Mouse (Mus musculus): ENCODE measurements at regions not wholly inside any gene's neighbourhood (a gene's known extent, or its start where the extent isn't known, plus 50 kb on each side); places are given as distances from the start of the nearest gene placed in this dataset.
"Not testable (repeated sequence)": the region's sequence is repeated elsewhere in the genome, so short reads cannot be mapped to it uniquely, and the experiment has no call there.

- dilution Hi-C loops (cut with MboI; ENCODE audit: extremely low pct_ligation_motif_present, extremely low pct_unique_long_range_greater_than_20kb, low sequenced_read_pairs); H3K79me2 ChIP-seq (replicated peaks; ENCODE audit: control insufficient read depth, extremely low read depth, insufficient read depth, poor library complexity, severe bottlenecking); H3K27ac ChIP-seq (ENCODE audit: insufficient read depth, low read depth); H3K9ac ChIP-seq (ENCODE audit: insufficient read depth, low read depth); H3K4me2 ChIP-seq (ENCODE audit: insufficient read depth, low read depth, poor library complexity, severe bottlenecking); H3K36me3 ChIP-seq (replicated peaks in 1 of 2; ENCODE audit: control insufficient read depth in 1 of 2, insufficient read depth in 1 of 2, low read length in 1 of 2); H3K4me3 ChIP-seq (replicated peaks in 1 of 3; ENCODE audit: low read depth in 2 of 3, low read length in 2 of 3, poor library complexity in 1 of 3); H3K4me1 ChIP-seq (ENCODE audit: control insufficient read depth in 1 of 2, insufficient read depth in 2 of 2); in situ Hi-C loops (cut with MboI; ENCODE audit: low pct_ligation_motif_present, low pct_unique_long_range_greater_than_20kb, low sequenced_read_pairs); H3K27me3 ChIP-seq (replicated peaks); H3K9me3 ChIP-seq (replicated peaks; ENCODE audit: low read length): not testable (repeated sequence)
- peak; percentile 28 to 49 for TF ChIP-seq CTCF (conservative IDR thresholded peaks at IDR 0.05 in 1 of 2, IDR thresholded peaks at IDR 0.05 in 1 of 2; ENCODE audit: low read depth in 2 of 2, low read length in 2 of 2)
- DNase-seq (ENCODE audit: extremely low read depth): peak; percentile 1
Observed at GRCm38 (mm10) chr14:53621376-53621775, 632.5 kb downstream of the Dad1 start.

GRCm38 (mm10) chr14:53616061-53616460 lies 637.8 kb downstream of the Dad1 start:
- dilution Hi-C loops (cut with MboI; ENCODE audit: extremely low pct_ligation_motif_present, extremely low pct_unique_long_range_greater_than_20kb, low sequenced_read_pairs); H3K4me2 ChIP-seq (ENCODE audit: insufficient read depth, low read depth, poor library complexity, severe bottlenecking); H3K27ac ChIP-seq (ENCODE audit: insufficient read depth, low read depth); H3K36me3 ChIP-seq (replicated peaks in 1 of 2; ENCODE audit: control insufficient read depth in 1 of 2, insufficient read depth in 1 of 2, low read length in 1 of 2); H3K9me3 ChIP-seq (replicated peaks; ENCODE audit: low read length); H3K4me1 ChIP-seq (ENCODE audit: control insufficient read depth in 1 of 2, insufficient read depth in 2 of 2); H3K27me3 ChIP-seq (replicated peaks); H3K4me3 ChIP-seq (replicated peaks in 1 of 3; ENCODE audit: low read depth in 2 of 3, low read length in 2 of 3, poor library complexity in 1 of 3); DNase-seq (ENCODE audit: extremely low read depth); H3K79me2 ChIP-seq (replicated peaks; ENCODE audit: control insufficient read depth, extremely low read depth, insufficient read depth, poor library complexity, severe bottlenecking); in situ Hi-C loops (cut with MboI; ENCODE audit: low pct_ligation_motif_present, low pct_unique_long_range_greater_than_20kb, low sequenced_read_pairs); H3K9ac ChIP-seq (ENCODE audit: insufficient read depth, low read depth): not testable (repeated sequence)

GRCm38 (mm10) chr14:53614341-53614740 lies 639.6 kb downstream of the Dad1 start:
- no peaks in the 10 kb centered on the region for H3K4me1 ChIP-seq (ENCODE audit: control insufficient read depth in 1 of 2, insufficient read depth in 2 of 2)
- no peaks in the 10 kb centered on the region for H3K79me2 ChIP-seq (replicated peaks; ENCODE audit: control insufficient read depth, extremely low read depth, insufficient read depth, poor library complexity, severe bottlenecking)
- H3K9ac ChIP-seq (ENCODE audit: insufficient read depth, low read depth): no peak overlapping the region
- in situ Hi-C loops (cut with MboI; ENCODE audit: low pct_ligation_motif_present, low pct_unique_long_range_greater_than_20kb, low sequenced_read_pairs): no loop called here
- no peak overlapping the region for H3K27ac ChIP-seq (ENCODE audit: insufficient read depth, low read depth)
- TF ChIP-seq CTCF (conservative IDR thresholded peaks at IDR 0.05 in 1 of 2, IDR thresholded peaks at IDR 0.05 in 1 of 2; ENCODE audit: low read depth in 2 of 2, low read length in 2 of 2): peak; percentile 51 to 63
- TF ChIP-seq JUND (conservative IDR thresholded peaks at IDR 0.05; ENCODE audit: low read depth, low read length): no peak
- TF ChIP-seq PAX5 (IDR thresholded peaks at IDR 0.05; ENCODE audit: low read length): no peak
- no peak for TF ChIP-seq MAZ (IDR thresholded peaks at IDR 0.05; ENCODE audit: low read depth, low read length)
- TF ChIP-seq NRF1 (IDR thresholded peaks at IDR 0.05; ENCODE audit: low read depth, low read length): no peak
- TF ChIP-seq EP300 (IDR thresholded peaks at IDR 0.05; ENCODE audit: low read length): no peak
- TF ChIP-seq MYC (IDR thresholded peaks at IDR 0.05; ENCODE audit: low read depth, low read length): no peak
- TF ChIP-seq RAD21 (IDR thresholded peaks at IDR 0.05; ENCODE audit: low read depth, low read length): peak; percentile 36
- H3K4me2 ChIP-seq (ENCODE audit: insufficient read depth, low read depth, poor library complexity, severe bottlenecking): no peak overlapping the region
- H3K27me3 ChIP-seq (replicated peaks): no peaks in the 10 kb centered on the region
- H3K9me3 ChIP-seq (replicated peaks; ENCODE audit: low read length): no peaks in the 10 kb centered on the region
- dilution Hi-C loops (cut with MboI; ENCODE audit: extremely low pct_ligation_motif_present, extremely low pct_unique_long_range_greater_than_20kb, low sequenced_read_pairs): no loop called here
- H3K4me3 ChIP-seq (replicated peaks in 1 of 3; ENCODE audit: low read depth in 2 of 3, low read length in 2 of 3, poor library complexity in 1 of 3): no peak overlapping the region
- DNase-seq (ENCODE audit: extremely low read depth): peak; percentile 55
- H3K36me3 ChIP-seq (replicated peaks in 1 of 2; ENCODE audit: control insufficient read depth in 1 of 2, insufficient read depth in 1 of 2, low read length in 1 of 2): no peaks in the 10 kb centered on the region

GRCm38 (mm10) chr14:53599299-53599698 lies 654.6 kb downstream of the Dad1 start:
- in situ Hi-C loops (cut with MboI; ENCODE audit: low pct_ligation_motif_present, low pct_unique_long_range_greater_than_20kb, low sequenced_read_pairs); H3K27me3 ChIP-seq (replicated peaks); dilution Hi-C loops (cut with MboI; ENCODE audit: extremely low pct_ligation_motif_present, extremely low pct_unique_long_range_greater_than_20kb, low sequenced_read_pairs); DNase-seq (ENCODE audit: extremely low read depth); H3K4me3 ChIP-seq (replicated peaks in 1 of 3; ENCODE audit: low read depth in 2 of 3, low read length in 2 of 3, poor library complexity in 1 of 3); H3K27ac ChIP-seq (ENCODE audit: insufficient read depth, low read depth); H3K36me3 ChIP-seq (replicated peaks in 1 of 2; ENCODE audit: control insufficient read depth in 1 of 2, insufficient read depth in 1 of 2, low read length in 1 of 2); H3K9me3 ChIP-seq (replicated peaks; ENCODE audit: low read length); H3K4me1 ChIP-seq (ENCODE audit: control insufficient read depth in 1 of 2, insufficient read depth in 2 of 2); H3K4me2 ChIP-seq (ENCODE audit: insufficient read depth, low read depth, poor library complexity, severe bottlenecking); H3K79me2 ChIP-seq (replicated peaks; ENCODE audit: control insufficient read depth, extremely low read depth, insufficient read depth, poor library complexity, severe bottlenecking); H3K9ac ChIP-seq (ENCODE audit: insufficient read depth, low read depth): not testable (repeated sequence)
